Mouse (Mus musculus): Measurements from ENCODE around the gene Smarcb1. TPM values are rescaled to one million over a fixed set of nuclear protein-coding genes. Genes with fewer than 3 reads are reported as not detected.

Gene Smarcb1
- total RNA-seq, 1 experiment from 2014 or later, result 45.7 TPM

- ATAC-seq (ENCODE audit: extremely low read depth, insufficient number of reproducible peaks, low FRiP score, poor library complexity, severe bottlenecking), result peak; percentile 61
Observed at GRCm38 (mm10) chr10:75935680-75936541, 14.5 kb upstream of the Smarcb1 start, which contains the start of gene Mmp11. TSS of gene Mmp11 (minus strand) at chr10:75936496.

GRCm38 (mm10) chr10:75934991-75935390, 13.6 kb upstream of the Smarcb1 start:
- ATAC-seq (ENCODE audit: extremely low read depth, insufficient number of reproducible peaks, low FRiP score, poor library complexity, severe bottlenecking), result no peak

GRCm38 (mm10) chr10:75932891-75933290, 11.5 kb upstream of the Smarcb1 start, which contains the start of gene Chchd10:
TSS of gene Chchd10 (plus strand) at chr10:75933130.
- ATAC-seq (ENCODE audit: extremely low read depth, insufficient number of reproducible peaks, low FRiP score, poor library complexity, severe bottlenecking), result no peak

GRCm38 (mm10) chr10:75932081-75932678, 10.8 kb upstream of the Smarcb1 start:
- no peak; the same call in 1 of the 2 replicates for ATAC-seq (ENCODE audit: extremely low read depth, insufficient number of reproducible peaks, low FRiP score, poor library complexity, severe bottlenecking)

GRCm38 (mm10) chr10:75931311-75931710, 9.9 kb upstream of the Smarcb1 start:
- ATAC-seq (ENCODE audit: extremely low read depth, insufficient number of reproducible peaks, low FRiP score, poor library complexity, severe bottlenecking), result no peak

- ATAC-seq (ENCODE audit: extremely low read depth, insufficient number of reproducible peaks, low FRiP score, poor library complexity, severe bottlenecking), result no peak
Observed at GRCm38 (mm10) chr10:75930304-75930703, 8.9 kb upstream of the Smarcb1 start.

GRCm38 (mm10) chr10:75926396-75926795, 5.0 kb upstream of the Smarcb1 start:
- ATAC-seq (ENCODE audit: extremely low read depth, insufficient number of reproducible peaks, low FRiP score, poor library complexity, severe bottlenecking), result no peak

GRCm38 (mm10) chr10:75924324-75924723, 2.9 kb upstream of the Smarcb1 start:
- no peak for ATAC-seq (ENCODE audit: extremely low read depth, insufficient number of reproducible peaks, low FRiP score, poor library complexity, severe bottlenecking)

- ATAC-seq (ENCODE audit: extremely low read depth, insufficient number of reproducible peaks, low FRiP score, poor library complexity, severe bottlenecking), result no peak
Observed at GRCm38 (mm10) chr10:75921726-75922560, 526 bp upstream of the Smarcb1 start.

- ATAC-seq (ENCODE audit: extremely low read depth, insufficient number of reproducible peaks, low FRiP score, poor library complexity, severe bottlenecking), result no peak
Observed at GRCm38 (mm10) chr10:75919026-75919425, 2.4 kb downstream of the Smarcb1 start.

- ATAC-seq (ENCODE audit: extremely low read depth, insufficient number of reproducible peaks, low FRiP score, poor library complexity, severe bottlenecking), result no peak
Observed at GRCm38 (mm10) chr10:75916840-75917239, 4.6 kb downstream of the Smarcb1 start.

- ATAC-seq (ENCODE audit: extremely low read depth, insufficient number of reproducible peaks, low FRiP score, poor library complexity, severe bottlenecking), result no peak
Observed at GRCm38 (mm10) chr10:75915557-75915956, 5.9 kb downstream of the Smarcb1 start.

- no peak for ATAC-seq (ENCODE audit: extremely low read depth, insufficient number of reproducible peaks, low FRiP score, poor library complexity, severe bottlenecking)
Observed at GRCm38 (mm10) chr10:75913013-75913589, 8.3 kb downstream of the Smarcb1 start.

GRCm38 (mm10) chr10:75910698-75911097, 10.7 kb downstream of the Smarcb1 start:
- ATAC-seq (ENCODE audit: extremely low read depth, insufficient number of reproducible peaks, low FRiP score, poor library complexity, severe bottlenecking), result no peak

- ATAC-seq (ENCODE audit: extremely low read depth, insufficient number of reproducible peaks, low FRiP score, poor library complexity, severe bottlenecking), result no peak
Observed at GRCm38 (mm10) chr10:75906882-75907281, 14.5 kb downstream of the Smarcb1 start.

- ATAC-seq (ENCODE audit: extremely low read depth, insufficient number of reproducible peaks, low FRiP score, poor library complexity, severe bottlenecking), result no peak
Observed at GRCm38 (mm10) chr10:75904391-75904790, 17.0 kb downstream of the Smarcb1 start.

GRCm38 (mm10) chr10:75898846-75899245, 22.6 kb downstream of the Smarcb1 start:
- ATAC-seq (ENCODE audit: extremely low read depth, insufficient number of reproducible peaks, low FRiP score, poor library complexity, severe bottlenecking), result no peak

GRCm38 (mm10) chr10:75898039-75898564, 23.3 kb downstream of the Smarcb1 start:
- ATAC-seq (ENCODE audit: extremely low read depth, insufficient number of reproducible peaks, low FRiP score, poor library complexity, severe bottlenecking), result no peak

- no peak for ATAC-seq (ENCODE audit: extremely low read depth, insufficient number of reproducible peaks, low FRiP score, poor library complexity, severe bottlenecking)
Observed at GRCm38 (mm10) chr10:75897373-75897772, 24.0 kb downstream of the Smarcb1 start.

All from neutrophil, adult 5-6 weeks (primary cell).